Mouse (Mus musculus) activated CD4-positive, CD25-positive, alpha-beta regulatory T cell, adult 4 months (primary cell): ENCODE measurements around the gene Traf3. TPM values are rescaled to one million over a fixed set of nuclear protein-coding genes. Genes with fewer than 3 reads are reported as not detected.

ENCODE experiments used
- ATAC-seq: one replicate; pipeline ENCODE4 v1.8.0; 2017
- polyA plus RNA-seq, 2 experiments: library from polyadenylated mRNA; unstranded; fragments of 100-300 nt; shearing (Covaris generic); gene quantifications; one replicate each; pipeline ENCODE4 v1.2.1; 2017

The Traf3 gene
- polyA plus RNA-seq, 2 experiments from 2014 or later, result 14.4 to 15.5 TPM

GRCm38 (mm10) chr12:111207641-111208040, 41.5 kb downstream of the Traf3 start:
- no peak for ATAC-seq

GRCm38 (mm10) chr12:111211729-111212128, 45.6 kb downstream of the Traf3 start:
- ATAC-seq, result no peak

GRCm38 (mm10) chr12:111218867-111219266, 52.7 kb downstream of the Traf3 start:
- ATAC-seq, result no peak

GRCm38 (mm10) chr12:111225197-111225780, 59.1 kb downstream of the Traf3 start:
- no peak for ATAC-seq

- ATAC-seq, result no peak
Observed at GRCm38 (mm10) chr12:111227410-111227809, 61.2 kb downstream of the Traf3 start.

GRCm38 (mm10) chr12:111228488-111228887, 62.3 kb downstream of the Traf3 start:
- ATAC-seq, result no peak

- no peak for ATAC-seq
Observed at GRCm38 (mm10) chr12:111230793-111231192, 64.6 kb downstream of the Traf3 start.

- ATAC-seq, result no peak
Observed at GRCm38 (mm10) chr12:111233798-111234197, 67.6 kb downstream of the Traf3 start.

GRCm38 (mm10) chr12:111234383-111234782, 68.2 kb downstream of the Traf3 start:
- ATAC-seq, result no peak

- no peak for ATAC-seq
Observed at GRCm38 (mm10) chr12:111235631-111236030, 69.5 kb downstream of the Traf3 start.

GRCm38 (mm10) chr12:111237611-111238188, 71.5 kb downstream of the Traf3 start:
- no peak for ATAC-seq

GRCm38 (mm10) chr12:111238345-111238744, 72.2 kb downstream of the Traf3 start:
- ATAC-seq, result no peak

GRCm38 (mm10) chr12:111238778-111239177, 72.6 kb downstream of the Traf3 start:
- no peak for ATAC-seq

GRCm38 (mm10) chr12:111239930-111240329, 73.8 kb downstream of the Traf3 start:
- no peak for ATAC-seq

GRCm38 (mm10) chr12:111241916-111242315, 75.7 kb downstream of the Traf3 start:
- ATAC-seq, result no peak

GRCm38 (mm10) chr12:111242346-111242745, 76.2 kb downstream of the Traf3 start:
- no peak for ATAC-seq

GRCm38 (mm10) chr12:111243733-111244132, 77.6 kb downstream of the Traf3 start:
- ATAC-seq, result no peak

- ATAC-seq, result no peak
Observed at GRCm38 (mm10) chr12:111245070-111245469, 78.9 kb downstream of the Traf3 start.

- ATAC-seq, result no peak
Observed at GRCm38 (mm10) chr12:111246808-111247464, 80.8 kb downstream of the Traf3 start.

- no peak for ATAC-seq
Observed at GRCm38 (mm10) chr12:111249095-111249494, 82.9 kb downstream of the Traf3 start.

GRCm38 (mm10) chr12:111250116-111250515, 83.9 kb downstream of the Traf3 start:
- no peak for ATAC-seq

GRCm38 (mm10) chr12:111251227-111251626, 85.1 kb downstream of the Traf3 start:
- ATAC-seq, result no peak

GRCm38 (mm10) chr12:111263650-111264049, 97.5 kb downstream of the Traf3 start:
- no peak for ATAC-seq

GRCm38 (mm10) chr12:111265212-111265611, 99.0 kb downstream of the Traf3 start:
- ATAC-seq, result no peak
